Mouse (Mus musculus): Measurements from ENCODE around the gene Commd4. TPM values are rescaled to one million over a fixed set of nuclear protein-coding genes. Genes with fewer than 3 reads are reported as not detected.

The Commd4 gene
- total and polyA plus RNA-seq, 2 experiments from 2014 or later, result 72.8 to 184 TPM

DNA sequence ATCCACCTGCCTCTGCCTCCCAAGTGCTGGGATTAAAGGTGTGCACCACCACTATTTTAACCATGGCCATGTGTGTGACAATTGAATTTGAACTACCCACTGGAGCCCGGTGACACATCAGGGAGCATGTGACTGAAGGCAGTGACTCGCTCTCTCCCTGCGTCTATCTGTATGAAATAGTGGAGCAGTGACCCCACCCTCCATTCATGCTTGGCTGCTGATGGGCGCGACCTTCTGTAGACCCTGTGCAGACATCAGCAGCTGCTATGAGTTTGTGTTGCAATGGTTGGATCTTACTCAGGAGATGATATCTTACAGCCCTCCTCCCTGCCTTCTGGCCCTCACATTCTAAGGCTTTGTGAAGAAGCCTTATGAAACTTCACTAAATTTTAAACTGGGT, 10.3 kb upstream of the Commd4 start:
- no peaks in the 10 kb centered on the region for H3K4me1 ChIP-seq (ENCODE audit: insufficient read depth, low read length)
- no peak overlapping the region for H3K27ac ChIP-seq (ENCODE audit: low read depth, low read length)
- no peak overlapping the region for H3K4me2 ChIP-seq (ENCODE audit: low read depth, low read length, poor library complexity, severe bottlenecking)
- WGBS, result 82% methylated on average over 5 of the region's 5 CpGs
- H3K36me3 ChIP-seq (ENCODE audit: insufficient read depth, low read length), result no peaks in the 10 kb centered on the region
- DNase-seq (ENCODE audit: low spot score) (no peak), ATAC-seq (ENCODE audit: low FRiP score) (no peak)
- H3K9ac ChIP-seq (replicated peaks; ENCODE audit: low read length, poor library complexity, severe bottlenecking), result no peak overlapping the region
- TF ChIP-seq CTCF (IDR thresholded peaks at IDR 0.05), result no peak
- no peak overlapping the region for H3K4me3 ChIP-seq (ENCODE audit: low read depth, low read length)
- H3K27me3 ChIP-seq (ENCODE audit: insufficient read depth, low read length), result no peaks in the 10 kb centered on the region
- no peaks in the 10 kb centered on the region for H3K9me3 ChIP-seq (ENCODE audit: low read length)

DNA sequence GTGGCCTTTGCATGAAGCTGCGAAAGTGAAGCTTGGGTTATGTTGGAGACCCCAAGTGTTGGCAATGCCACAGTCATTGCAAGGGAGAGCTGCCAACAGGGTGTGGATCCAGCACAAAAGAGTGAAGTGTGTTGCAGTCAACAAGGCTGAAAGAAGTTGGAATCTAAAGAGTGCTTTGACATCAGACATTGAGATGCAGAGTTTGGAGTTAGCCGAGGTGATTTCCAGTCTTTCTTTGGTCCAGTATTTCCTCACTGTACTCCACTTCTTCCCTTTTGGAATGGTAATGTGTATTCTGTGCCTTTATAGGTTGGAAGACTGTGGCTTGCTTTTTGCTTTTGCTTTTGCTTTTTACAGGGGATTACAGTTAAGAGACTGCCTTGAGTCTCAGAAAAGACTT, 8.0 kb upstream of the Commd4 start:
- Histone ChIP-seq H3K4me1 (ENCODE audit: insufficient read depth, low read length) (no peaks in the 10 kb centered on the region), H3K27me3 (ENCODE audit: insufficient read depth, low read length) (no peaks in the 10 kb centered on the region), H3K9me3 (ENCODE audit: low read length) (no peaks in the 10 kb centered on the region), H3K4me3 (ENCODE audit: low read depth, low read length) (no peak overlapping the region), H3K4me2 (ENCODE audit: low read depth, low read length, poor library complexity, severe bottlenecking) (no peak overlapping the region), H3K9ac (replicated peaks; ENCODE audit: low read length, poor library complexity, severe bottlenecking) (no peak overlapping the region), H3K36me3 (ENCODE audit: insufficient read depth, low read length) (no peaks in the 10 kb centered on the region), H3K27ac (ENCODE audit: low read depth, low read length) (no peak overlapping the region)
- WGBS, result 88% methylated on average over 2 of the region's 2 CpGs
- ATAC-seq (ENCODE audit: low FRiP score), result no peak
- DNase-seq (ENCODE audit: low spot score), result no peak
- TF ChIP-seq CTCF (IDR thresholded peaks at IDR 0.05), result no peak

GRCm38 (mm10) chr9:57163137-57163536, 5.0 kb upstream of the Commd4 start:
- DNase-seq (ENCODE audit: low spot score), result no peak
- H3K9ac ChIP-seq (replicated peaks; ENCODE audit: low read length, poor library complexity, severe bottlenecking), result no peak overlapping the region
- H3K4me2 ChIP-seq (ENCODE audit: low read depth, low read length, poor library complexity, severe bottlenecking), result no peak overlapping the region
- H3K27ac ChIP-seq (ENCODE audit: low read depth, low read length), result no peak overlapping the region
- no peaks in the 10 kb centered on the region for H3K36me3 ChIP-seq (ENCODE audit: insufficient read depth, low read length)
- no peaks in the 10 kb centered on the region for H3K9me3 ChIP-seq (ENCODE audit: low read length)
- ATAC-seq (ENCODE audit: low FRiP score), result no peak
- H3K4me1 ChIP-seq (ENCODE audit: insufficient read depth, low read length), result no peaks in the 10 kb centered on the region
- TF ChIP-seq CTCF (IDR thresholded peaks at IDR 0.05), result no peak
- H3K4me3 ChIP-seq (ENCODE audit: low read depth, low read length), result no peak overlapping the region
- 36% methylated on average over 2 of the region's 2 CpGs for WGBS
- H3K27me3 ChIP-seq (ENCODE audit: insufficient read depth, low read length), result 0 out of 2 replicates have a peak, but pooled peaks cover 4% of the 10 kb centered on the region

- H3K9me3 ChIP-seq (ENCODE audit: low read length), result no peaks in the 10 kb centered on the region
- DNase-seq (ENCODE audit: low spot score) (peak; percentile 28), ATAC-seq (ENCODE audit: low FRiP score) (no peak)
- H3K4me2 ChIP-seq (ENCODE audit: low read depth, low read length, poor library complexity, severe bottlenecking), result no peak overlapping the region
- H3K27me3 ChIP-seq (ENCODE audit: insufficient read depth, low read length), result 0 out of 2 replicates have a peak, but pooled peaks cover 4% of the 10 kb centered on the region
- TF ChIP-seq CTCF (IDR thresholded peaks at IDR 0.05), result peak; percentile 83
- H3K27ac ChIP-seq (ENCODE audit: low read depth, low read length), result no peak overlapping the region
- no peak overlapping the region for H3K9ac ChIP-seq (replicated peaks; ENCODE audit: low read length, poor library complexity, severe bottlenecking)
- H3K4me3 ChIP-seq (ENCODE audit: low read depth, low read length), result no peak overlapping the region
- WGBS, result 23% methylated on average over 3 of the region's 3 CpGs
- no peaks in the 10 kb centered on the region for H3K36me3 ChIP-seq (ENCODE audit: insufficient read depth, low read length)
- peaks cover 2% of the 10 kb centered on the region; the same call in 1 of the 2 replicates for H3K4me1 ChIP-seq (ENCODE audit: insufficient read depth, low read length)
Measured at GRCm38 (mm10) chr9:57162496-57162895, 4.4 kb upstream of the Commd4 start.

- peaks cover 15% of the 10 kb centered on the region for H3K36me3 ChIP-seq (ENCODE audit: insufficient read depth, low read length)
- ATAC-seq (ENCODE audit: low FRiP score) (0 out of 2 replicates have a peak, but pooled peaks have one; percentile 10), DNase-seq (ENCODE audit: low spot score) (no peak)
- H3K4me3 ChIP-seq (ENCODE audit: low read depth, low read length), result peak overlapping the region; percentile 80
- H3K4me2 ChIP-seq (ENCODE audit: low read depth, low read length, poor library complexity, severe bottlenecking), result peak overlapping the region; percentile 91
- no peaks in the 10 kb centered on the region for H3K9me3 ChIP-seq (ENCODE audit: low read length)
- WGBS, result 36% methylated on average over 11 of the region's 11 CpGs
- H3K4me1 ChIP-seq (ENCODE audit: insufficient read depth, low read length), result peaks cover 12% of the 10 kb centered on the region; the same call in 1 of the 2 replicates
- peak overlapping the region; percentile 48 for H3K9ac ChIP-seq (replicated peaks; ENCODE audit: low read length, poor library complexity, severe bottlenecking)
- 0 out of 2 replicates have a peak, but pooled peaks cover 4% of the 10 kb centered on the region for H3K27me3 ChIP-seq (ENCODE audit: insufficient read depth, low read length)
- no peak for TF ChIP-seq CTCF (IDR thresholded peaks at IDR 0.05)
- H3K27ac ChIP-seq (ENCODE audit: low read depth, low read length), result peak overlapping the region; percentile 78; the same call in 1 of the 2 replicates
Measured at GRCm38 (mm10) chr9:57158506-57158905, 375 bp upstream of the Commd4 start.

DNA sequence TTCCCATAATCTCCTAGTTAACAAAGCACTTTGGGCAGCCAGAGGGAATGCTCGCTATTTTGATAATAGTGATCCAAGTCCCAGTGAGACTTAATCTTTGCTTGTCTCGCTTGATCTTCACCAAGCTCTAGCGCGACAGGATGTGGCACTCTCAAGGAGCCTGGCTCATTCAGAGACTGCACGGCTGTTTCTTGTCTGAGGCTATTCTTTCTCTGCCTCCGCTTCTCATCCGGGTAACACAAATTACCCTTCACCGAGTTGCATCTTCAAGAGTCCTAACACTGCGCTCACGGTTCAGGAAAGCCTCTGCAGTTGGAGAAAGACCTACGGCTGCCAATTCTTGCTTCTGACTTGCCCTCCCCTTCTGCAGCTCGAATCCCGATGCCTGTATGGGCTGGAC, 632 bp downstream of the Commd4 start:
- Histone ChIP-seq H3K9ac (replicated peaks; ENCODE audit: low read length, poor library complexity, severe bottlenecking) (peak overlapping the region; percentile 78), H3K4me1 (ENCODE audit: insufficient read depth, low read length) (peaks cover 12% of the 10 kb centered on the region; the same call in 1 of the 2 replicates), H3K27ac (ENCODE audit: low read depth, low read length) (peak overlapping the region; percentile 78), H3K4me3 (ENCODE audit: low read depth, low read length) (peak overlapping the region; percentile 80), H3K27me3 (ENCODE audit: insufficient read depth, low read length) (0 out of 2 replicates have a peak, but pooled peaks cover 4% of the 10 kb centered on the region), H3K4me2 (ENCODE audit: low read depth, low read length, poor library complexity, severe bottlenecking) (peak overlapping the region; percentile 91), H3K36me3 (ENCODE audit: insufficient read depth, low read length) (peaks cover 15% of the 10 kb centered on the region), H3K9me3 (ENCODE audit: low read length) (no peaks in the 10 kb centered on the region)
- ATAC-seq (ENCODE audit: low FRiP score) (peak; percentile 6; the same call in 1 of the 2 replicates), DNase-seq (ENCODE audit: low spot score) (no peak)
- WGBS, result 32% methylated on average over 13 of the region's 13 CpGs
- TF ChIP-seq CTCF (IDR thresholded peaks at IDR 0.05), result no peak
